Mouse (Mus musculus): ENCODE results near the gene Mfsd13b.
"Not testable (repeated sequence)": the region's sequence is repeated elsewhere in the genome, so short reads cannot be mapped to it uniquely, and the experiment has no call there.

Mfsd13b gene

DNA sequence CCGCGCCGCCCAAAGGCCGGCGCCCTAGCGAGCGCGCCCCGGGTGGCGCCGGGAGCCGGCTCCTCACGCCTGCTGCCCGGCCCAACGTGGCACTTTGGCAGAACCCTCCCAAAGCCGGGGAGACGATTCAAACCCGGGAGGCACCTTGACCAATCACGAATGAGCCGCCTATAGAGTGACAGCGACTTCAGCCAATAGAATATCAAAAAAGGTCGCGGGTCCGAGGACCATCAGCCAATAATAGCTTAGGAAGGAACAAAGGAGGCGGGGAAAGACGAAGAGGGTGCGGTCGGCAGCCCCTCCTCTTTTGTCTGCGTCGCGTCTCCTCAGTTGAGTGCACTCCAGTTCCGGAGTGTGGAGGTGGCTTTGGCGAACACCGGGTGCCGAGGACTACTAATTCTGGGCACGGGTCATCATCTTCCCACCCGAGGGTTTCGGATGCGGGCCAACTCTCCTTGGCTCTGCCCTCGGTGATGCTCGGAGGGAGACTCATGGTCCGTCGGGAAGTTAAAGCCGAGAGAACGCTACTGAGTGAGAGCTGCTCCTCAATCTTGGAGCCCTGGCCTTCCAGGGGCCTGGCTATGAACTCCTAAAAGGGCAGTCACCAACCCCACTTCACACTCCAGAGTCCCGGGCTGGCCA is at the start of gene Mfsd13b, which contains the start of gene Cdr2:
TSS of gene Mfsd13b (plus strand) at position 310 of the 642 bp plus-strand sequence.
TSS of gene Cdr2 (minus strand) at position 113 of the 642 bp plus-strand sequence.
- DNase-seq (ENCODE audit: low read depth, low spot score): peak; percentile 99

DNA sequence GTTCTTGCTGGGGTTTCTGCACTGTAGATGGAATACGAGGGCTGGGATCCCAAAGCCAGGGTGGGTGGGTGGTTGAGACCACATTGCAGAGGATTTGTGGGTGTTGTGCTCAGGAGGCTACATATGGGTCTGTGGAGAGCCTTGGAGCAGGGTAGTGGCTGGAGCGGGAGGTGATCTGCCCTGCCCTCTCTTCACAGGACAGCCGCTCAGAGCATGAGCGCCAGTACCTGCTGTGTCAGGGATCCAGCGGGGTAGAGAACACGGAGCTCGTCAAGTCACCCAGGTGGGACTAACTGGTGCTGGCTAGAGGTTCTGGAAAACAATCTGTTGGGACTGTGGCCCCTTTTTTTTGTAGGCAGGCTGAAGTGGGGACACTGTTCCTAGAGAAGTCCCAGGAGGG is 49.2 kb upstream of the Mfsd13b start:
- DNase-seq (ENCODE audit: low read depth, low spot score): no peak

DNA sequence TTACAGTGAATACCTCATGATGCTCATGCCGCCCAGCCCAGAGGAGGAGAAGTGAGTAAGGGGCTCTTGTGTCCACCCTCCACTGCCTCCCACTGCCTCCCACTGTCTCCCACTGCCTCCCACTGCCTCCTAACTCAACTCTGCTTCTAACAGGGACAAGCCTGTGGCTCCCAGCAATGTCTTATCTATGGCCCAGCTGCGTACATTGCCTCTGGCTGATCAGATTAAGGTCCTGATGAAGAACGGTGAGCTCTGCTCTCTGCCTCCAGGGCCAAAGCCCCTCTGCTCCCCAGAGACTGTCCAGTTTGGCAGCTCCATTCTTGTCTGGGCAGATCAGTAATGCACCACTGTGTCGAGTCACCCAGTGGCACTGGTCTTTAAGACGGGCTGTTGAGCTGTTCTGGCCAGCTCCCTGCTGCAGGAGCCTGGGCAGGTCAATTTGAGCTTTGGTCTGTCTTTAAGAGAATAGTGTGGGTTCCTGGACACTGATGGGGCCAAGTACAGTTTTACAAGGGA is 48.6 kb upstream of the Mfsd13b start:
- DNase-seq (ENCODE audit: low read depth, low spot score): no peak

DNA sequence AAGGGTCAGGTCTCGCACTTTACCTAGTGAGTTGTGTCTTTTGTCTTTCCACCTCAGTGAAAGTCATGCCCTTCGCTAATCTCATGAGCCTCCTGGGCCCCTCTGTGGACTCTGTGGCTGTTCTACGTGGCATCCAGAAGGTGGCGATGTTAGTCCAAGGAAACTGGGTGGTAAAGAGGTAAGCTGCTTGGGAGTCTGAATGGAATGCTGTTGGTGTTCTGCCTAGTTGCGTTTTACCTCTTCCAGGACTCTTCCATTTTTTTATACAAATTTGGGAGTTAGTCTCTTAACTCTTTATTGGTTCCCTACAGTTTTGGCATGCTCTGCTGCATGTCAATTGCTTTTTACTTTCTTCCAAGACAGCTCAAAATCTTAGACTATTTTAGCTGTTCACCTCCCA is 47.6 kb upstream of the Mfsd13b start:
- DNase-seq (ENCODE audit: low read depth, low spot score): peak; percentile 74

DNA sequence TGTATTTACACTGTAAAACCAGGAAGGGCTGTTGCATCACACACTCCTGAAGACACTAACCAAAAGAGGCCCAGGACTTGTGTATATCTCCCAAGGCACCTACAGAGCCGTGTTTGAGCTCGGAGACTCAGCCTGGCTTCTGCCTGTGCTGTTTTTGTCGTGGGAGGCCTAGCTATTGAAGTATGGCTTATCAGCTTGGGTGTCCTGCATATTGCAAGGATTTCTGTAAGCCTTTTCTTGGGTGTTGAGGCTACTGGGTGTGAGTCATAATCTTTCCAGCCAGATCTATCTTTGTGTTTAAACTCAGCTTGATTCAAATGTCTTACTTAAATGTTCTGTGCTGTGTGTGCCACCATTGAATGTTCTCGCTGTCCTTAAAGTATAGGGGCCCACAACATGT is 45.8 kb upstream of the Mfsd13b start:
- no peak for DNase-seq (ENCODE audit: low read depth, low spot score)

DNA sequence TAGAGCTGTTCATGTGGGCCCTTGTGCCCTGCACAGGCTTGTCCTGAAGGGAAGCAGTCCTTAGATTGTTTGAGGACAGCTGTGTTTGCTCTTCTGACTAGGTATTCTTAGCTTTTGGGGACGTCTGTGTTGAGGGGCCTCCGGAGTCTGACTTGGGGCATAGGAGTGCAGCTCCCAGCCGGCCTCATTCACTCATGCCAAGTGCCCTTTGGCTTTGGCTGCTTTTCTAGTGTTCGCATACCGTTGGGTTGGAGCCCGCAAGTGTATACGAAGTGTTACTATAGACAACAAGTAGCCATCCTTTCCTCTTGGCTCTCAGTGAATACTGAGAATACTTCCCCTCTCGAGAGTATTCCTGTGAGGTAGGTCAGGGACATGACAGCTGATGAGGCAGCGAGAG is 44.1 kb upstream of the Mfsd13b start:
- no peak for DNase-seq (ENCODE audit: low read depth, low spot score)

DNA sequence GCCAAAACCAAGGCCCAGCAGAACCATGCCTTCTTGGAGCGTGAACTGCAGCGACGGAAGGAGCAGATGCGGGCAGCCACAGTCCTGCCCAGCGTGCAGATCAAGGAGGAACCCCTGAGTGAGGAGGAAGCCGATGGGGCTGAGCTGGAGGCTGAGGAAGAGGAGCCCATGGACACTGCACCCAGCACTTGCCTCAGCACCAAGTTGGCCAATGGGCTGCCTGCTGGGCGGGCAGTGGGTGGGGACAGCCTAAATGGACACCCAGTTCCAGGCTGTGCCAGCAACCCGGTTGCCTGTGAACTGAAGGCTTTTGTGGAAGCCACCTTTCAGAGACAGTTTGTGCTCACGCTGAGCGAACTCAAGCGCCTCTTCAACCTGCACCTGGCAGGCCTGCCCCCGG is 42.0 kb upstream of the Mfsd13b start:
- DNase-seq (ENCODE audit: low read depth, low spot score): no peak

DNA sequence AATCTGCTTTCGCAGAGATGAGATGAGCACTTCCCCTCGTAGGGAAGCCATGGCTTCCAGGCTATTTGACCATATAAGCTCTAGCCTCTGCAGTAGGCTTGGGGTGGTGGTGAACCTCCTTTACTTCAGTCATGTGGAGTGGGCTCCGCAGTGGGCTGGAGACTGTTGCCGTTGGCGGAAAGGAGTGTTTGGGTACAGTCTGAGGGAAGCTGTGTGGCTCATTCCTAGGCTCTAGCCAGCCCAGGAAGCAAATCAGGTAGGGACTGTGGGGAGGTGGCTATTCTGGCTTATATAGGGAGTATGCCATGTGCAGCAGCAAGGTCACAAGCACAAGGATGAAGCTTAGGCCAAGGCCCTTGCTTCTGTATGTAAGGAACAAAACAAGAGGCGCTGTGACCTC is 41.1 kb upstream of the Mfsd13b start:
- no peak for DNase-seq (ENCODE audit: low read depth, low spot score)

DNA sequence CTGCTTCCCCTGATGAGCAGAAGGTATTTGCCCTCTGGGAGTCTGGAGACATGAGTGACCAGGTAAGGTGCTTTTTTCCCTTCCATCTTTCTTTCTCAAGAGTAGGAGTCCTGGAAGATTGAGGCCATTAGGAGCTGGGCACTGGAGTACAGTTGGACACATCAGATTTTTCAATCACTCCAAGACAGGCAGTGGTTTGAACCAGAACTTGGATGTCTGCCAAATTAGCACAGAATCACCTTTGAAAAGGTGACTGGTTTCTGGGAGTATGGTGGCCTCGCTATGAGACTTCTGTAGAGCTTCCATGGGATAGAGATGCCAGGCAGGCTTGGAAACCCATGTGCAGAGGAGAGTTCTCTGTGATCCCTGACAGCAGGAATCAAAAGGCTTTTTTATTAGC is 39.8 kb upstream of the Mfsd13b start:
- no peak for DNase-seq (ENCODE audit: low read depth, low spot score)

DNA sequence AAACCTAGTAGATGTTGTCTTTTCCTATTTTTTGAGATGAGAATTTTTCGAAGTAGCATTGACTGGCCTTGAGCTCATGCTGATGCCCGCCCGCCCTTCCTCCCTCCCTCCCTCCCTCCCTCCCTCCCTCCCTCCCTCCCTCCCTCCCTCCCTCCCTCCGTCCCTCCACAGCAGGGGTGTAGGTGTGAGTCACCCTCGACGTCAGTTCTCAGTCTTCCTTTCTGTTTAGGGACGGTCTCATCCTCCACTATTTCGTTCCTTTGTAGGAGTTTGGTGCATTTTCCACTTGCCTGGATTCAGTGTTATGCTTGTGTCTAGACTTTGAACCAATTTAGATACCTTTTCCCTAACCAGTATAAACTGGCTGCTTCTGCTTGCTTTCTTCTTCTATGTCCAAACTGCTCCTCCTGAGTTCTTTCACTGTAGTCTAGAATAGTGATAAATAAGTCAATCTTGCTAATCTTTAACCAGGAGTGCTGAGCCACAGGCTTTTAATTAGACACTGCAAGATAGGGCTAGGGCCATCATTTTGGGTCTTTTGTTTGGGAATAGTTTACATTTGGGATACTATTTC is 38.3 kb upstream of the Mfsd13b start:
- DNase-seq (ENCODE audit: low read depth, low spot score): no peak

DNA sequence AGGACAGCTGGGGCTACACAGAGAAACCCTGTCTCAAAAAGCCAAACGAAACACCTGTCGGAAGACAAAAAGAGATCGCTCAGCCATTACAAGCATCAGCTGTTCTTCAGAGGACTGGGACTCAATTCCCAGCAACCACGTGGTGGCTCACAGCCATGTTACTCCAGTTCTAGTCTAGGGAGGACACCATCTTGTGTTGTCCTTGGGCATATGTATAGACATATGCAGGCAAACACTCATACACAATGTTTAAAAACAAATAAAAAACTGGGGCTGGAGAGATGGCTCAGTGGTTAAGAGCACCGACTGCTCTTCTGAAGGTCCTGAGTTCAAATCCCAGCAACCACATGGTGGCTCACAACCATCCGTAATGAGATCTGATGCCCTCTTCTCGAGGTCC is 28.7 kb upstream of the Mfsd13b start:
- DNase-seq (ENCODE audit: low read depth, low spot score): not testable (repeated sequence)

DNA sequence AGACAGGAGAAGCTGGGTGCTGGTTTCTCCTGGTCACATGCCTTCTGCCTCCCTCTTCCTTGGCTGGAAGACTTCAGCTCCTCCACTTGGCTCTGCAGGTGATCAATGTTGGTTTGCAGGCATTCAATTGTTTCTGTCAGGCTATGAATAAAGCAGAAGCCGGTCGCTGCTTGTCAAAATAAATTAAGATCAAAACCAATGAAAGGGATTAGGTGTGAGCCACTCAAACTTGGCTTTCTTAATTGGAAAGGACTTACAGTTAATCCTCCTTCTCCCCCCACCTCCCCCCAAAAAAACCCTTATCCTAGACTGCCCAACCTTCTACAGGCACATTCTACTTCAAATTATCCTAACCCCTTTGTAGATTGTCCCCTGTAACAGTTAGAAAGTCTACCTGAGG is 22.2 kb upstream of the Mfsd13b start:
- DNase-seq (ENCODE audit: low read depth, low spot score): no peak

DNA sequence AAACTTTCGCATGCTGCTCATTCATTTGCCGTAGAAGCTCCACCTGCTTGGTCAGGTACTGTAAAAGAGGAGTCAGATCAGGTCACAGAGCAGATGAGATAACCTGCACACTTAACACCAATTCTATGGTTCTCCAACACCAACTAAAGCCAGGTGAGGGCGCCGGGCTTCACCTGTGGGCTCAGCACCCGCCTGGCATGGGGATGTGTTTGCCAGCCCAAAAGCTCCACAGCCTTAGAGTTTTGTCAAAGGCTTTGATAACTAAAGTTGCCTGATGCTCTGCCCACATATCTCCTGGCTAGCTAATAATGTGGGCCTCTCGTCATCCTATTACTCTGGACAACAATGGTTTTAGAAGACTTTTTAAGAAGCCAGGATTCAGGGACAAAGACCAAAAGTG is 21.7 kb upstream of the Mfsd13b start:
- no peak for DNase-seq (ENCODE audit: low read depth, low spot score)

DNA sequence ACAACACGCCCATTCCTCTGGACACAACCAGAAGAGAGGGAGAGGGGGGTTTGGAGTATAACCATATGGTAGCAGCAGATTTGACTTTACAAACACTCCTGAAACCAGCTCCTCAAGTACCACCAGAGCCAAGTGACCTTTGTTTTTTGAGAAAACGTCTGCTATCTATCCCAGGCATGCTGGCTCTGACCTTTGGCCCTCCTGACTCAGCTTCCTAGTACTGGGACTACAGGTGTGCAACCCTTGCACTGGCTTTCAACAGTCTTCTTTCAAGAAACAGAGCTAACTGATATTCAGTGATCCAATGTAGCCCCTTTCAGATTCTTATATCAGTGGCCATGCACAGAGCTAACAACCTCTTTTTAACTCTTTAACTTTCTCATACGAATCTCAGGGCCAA is 20.4 kb upstream of the Mfsd13b start:
- no peak for DNase-seq (ENCODE audit: low read depth, low spot score)

DNA sequence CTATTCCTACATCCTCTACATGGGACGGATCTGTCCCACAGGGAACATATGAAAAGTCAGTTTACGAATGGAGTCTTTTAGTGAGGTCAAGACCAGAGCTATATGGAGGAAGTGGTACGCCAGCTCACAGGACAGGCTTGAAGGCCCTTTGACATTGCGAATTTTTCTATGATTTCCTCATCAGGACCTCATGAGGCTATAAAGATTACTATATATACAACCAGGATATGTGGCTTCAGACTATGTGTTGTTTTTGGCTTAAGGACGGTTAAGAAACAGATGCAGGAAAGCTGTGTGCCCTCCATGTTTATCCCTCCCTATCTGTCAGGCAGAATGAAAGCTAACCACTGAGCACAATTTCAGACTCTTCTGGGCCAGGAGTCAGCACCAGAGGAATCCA is 19.2 kb upstream of the Mfsd13b start:
- DNase-seq (ENCODE audit: low read depth, low spot score): no peak

DNA sequence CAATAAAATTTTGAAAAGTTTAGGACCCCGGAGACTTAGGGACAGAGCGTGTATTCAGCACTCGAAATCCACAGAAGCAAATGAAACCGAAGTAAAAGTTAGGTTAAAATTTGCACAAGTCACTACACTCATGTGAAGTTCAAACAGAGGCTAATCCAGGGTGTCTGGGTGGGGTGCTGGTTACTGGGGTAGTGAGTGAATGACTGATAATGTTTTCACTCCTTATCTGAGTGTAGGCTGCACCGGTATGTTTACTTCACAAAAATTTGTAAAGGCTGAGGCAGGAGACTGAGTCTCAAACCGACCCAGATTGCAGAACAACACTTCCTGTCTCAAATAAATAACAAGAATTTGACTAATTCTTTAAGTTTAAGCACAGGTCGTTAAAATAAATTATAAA is 13.1 kb upstream of the Mfsd13b start:
- peak; percentile 57 for DNase-seq (ENCODE audit: low read depth, low spot score)

DNA sequence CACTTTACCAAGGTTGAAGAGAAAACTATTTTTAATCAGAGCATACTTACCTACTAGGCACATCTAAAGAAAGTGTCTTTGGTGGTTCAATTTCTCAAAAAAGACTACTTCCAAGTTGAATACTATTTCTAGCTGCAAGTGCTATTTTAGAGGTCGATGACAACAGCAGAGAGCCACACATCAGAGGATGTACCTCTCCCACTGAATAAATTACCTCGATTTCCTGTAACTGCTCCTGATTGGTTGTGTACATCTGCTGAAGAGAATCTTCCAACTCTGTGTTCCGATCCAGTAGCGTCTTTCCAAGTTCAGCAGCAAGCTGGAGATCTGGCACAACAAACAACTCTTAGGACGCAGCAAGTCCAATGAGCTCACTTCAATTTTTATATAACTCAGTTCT is 12.2 kb upstream of the Mfsd13b start:
- DNase-seq (ENCODE audit: low read depth, low spot score): no peak

DNA sequence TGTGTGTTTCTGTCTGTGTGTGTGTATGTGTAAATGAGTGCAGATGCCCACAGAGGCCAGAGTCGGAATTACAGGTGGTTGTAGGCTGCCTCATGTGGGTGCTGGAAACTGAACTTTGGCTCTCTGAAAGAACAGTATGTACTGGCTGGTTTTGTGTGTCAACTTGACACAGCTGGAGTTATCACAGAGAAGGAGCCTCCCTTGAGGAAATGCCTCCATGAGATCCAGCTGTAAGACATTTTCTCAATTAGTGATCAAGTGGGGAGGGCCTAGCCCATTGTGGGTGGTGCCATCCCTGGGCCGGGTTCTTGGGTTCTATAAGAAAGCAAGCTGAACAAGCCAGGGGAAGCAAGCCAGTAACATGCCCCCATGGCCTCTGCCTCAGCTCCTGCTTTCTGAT is 9.8 kb upstream of the Mfsd13b start:
- not testable (repeated sequence) for DNase-seq (ENCODE audit: low read depth, low spot score)

DNA sequence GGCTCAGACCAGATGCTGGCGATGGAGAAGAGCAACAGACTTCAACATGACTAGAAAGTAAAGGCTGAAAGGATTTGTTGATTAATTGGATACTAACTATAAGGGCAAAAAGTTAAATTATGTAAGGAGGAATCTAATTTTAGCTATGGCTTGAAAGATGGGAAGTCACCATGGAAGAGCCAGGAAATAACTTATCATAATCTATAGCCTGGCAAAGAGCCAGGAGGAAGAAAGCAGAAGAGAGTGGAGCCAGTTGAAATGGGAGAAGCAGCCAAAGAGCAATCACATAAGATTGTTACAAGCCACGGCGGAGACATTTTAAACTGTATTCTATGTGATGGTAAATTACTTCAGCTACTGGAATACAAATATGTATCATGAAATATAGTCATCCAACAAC is 8.3 kb upstream of the Mfsd13b start:
- DNase-seq (ENCODE audit: low read depth, low spot score): no peak

DNA sequence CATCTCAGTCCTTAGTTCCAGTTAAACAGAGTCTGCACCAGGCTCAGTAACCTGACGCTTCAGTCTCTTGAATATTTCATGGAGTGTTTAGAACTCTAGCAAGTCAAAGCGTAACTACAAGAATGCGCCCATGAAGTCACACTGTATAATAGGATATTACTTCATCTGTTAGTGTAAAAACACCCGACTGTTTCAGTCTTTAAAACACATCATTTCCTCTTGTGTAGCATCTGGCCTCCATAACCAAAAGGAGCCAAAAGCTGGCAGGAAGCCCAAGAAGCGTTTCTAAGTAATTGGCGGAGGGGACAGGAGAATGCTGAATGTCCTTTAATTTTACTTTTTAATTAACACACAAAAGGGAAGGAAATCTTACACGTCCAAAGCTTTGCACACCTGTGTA is 5.2 kb upstream of the Mfsd13b start:
- no peak for DNase-seq (ENCODE audit: low read depth, low spot score)

DNA sequence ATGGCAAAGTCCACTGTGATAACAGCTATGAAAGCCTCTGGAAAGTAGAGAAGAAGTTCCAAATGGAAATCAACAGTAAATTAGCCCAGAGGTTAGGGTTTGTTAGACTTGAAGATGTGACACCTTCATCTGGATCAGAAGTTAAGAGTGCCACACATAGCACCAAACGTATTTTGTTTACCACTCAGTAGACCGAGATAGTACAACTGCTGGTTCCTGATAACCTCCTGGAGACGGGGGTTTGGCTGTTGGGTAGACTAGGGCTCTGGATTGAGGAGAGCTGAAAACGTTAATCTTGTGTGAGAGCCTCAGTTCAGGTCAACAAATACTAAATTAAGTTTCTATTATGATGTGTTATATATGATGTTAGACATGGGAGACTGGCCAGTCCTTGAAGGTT is 2.3 kb upstream of the Mfsd13b start:
- DNase-seq (ENCODE audit: low read depth, low spot score): peak; percentile 72

DNA sequence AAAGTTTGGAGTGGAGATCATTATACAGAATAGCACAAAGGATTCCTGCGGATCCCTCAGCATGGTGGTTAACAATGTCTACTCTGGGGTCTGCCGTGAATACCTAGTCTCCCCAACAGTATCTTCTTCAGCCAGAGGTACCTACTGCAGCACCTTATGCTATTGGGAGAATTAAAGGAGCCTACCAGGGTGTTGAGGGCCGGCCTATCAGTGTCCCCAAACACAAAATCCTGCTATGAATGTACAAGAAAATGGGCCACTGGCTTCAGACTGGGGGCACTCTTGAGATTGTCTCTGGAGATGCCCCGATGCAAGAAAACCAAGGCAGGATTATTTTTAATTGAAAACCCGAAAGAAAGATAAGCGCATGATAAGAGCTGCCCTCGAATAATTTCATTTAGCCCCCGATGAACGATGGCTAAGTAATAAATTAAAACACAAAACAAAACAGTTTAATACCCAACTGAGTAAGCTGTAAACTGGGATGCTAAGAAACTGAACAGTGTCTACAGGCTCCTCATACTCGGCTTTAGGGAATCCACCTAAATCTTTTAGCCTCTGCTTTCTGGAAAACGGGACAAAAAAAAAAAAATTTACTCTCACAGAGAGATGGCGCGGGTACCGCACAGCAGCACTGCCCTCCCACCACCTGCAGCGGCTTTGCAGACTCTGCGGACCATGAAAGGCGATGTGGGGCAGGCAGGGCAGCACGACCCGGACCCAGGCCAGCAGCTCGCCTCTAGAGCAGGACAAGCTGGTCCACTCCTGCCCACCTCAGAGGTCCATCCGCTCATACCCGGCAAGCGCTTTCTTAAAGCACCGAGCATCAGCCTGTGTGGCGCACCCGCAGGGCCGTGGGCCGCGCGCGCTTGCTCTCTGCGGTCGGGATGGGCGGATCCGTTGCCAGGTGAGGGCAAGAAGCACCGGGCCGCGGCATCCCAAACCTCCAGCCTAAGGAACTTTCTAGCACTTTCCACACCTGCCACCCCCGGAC is 1.1 kb upstream of the Mfsd13b start:
- peak; percentile 54 for DNase-seq (ENCODE audit: low read depth, low spot score)
